Mouse (Mus musculus): ENCODE data around the gene Hrk.

DNA sequence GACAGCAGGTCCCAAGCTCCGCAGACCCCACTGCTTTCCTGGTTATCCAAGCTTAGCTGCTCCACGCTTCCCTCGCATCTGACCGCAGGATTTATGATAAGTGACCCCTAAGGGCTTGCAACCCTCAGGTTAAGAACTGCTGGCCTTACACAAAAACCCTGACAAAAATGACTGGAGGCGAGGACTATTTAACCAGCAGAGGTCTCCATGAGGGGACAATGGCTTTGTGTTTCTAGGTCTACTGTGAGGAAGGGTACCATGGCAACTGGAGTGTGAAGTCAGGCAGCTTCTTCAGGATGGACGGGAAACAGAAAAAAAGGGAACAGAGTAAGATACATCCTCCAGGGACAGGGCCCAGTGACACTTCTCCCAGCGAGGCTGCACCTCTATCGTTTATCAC is 41.4 kb downstream of the Hrk start:
- TF ChIP-seq JUN (IDR thresholded peaks at IDR 0.05; ENCODE audit: insufficient read depth, low read depth, low read length) (no peak), MAFK (IDR thresholded peaks at IDR 0.05; ENCODE audit: insufficient replicate concordance, low read length) (no peak), BHLHE40 (IDR thresholded peaks at IDR 0.05; ENCODE audit: low read depth, low read length) (no peak), ZC3H11A (IDR thresholded peaks at IDR 0.05; ENCODE audit: low read depth, low read length) (no peak), POLR2A (IDR thresholded peaks at IDR 0.05; ENCODE audit: low read depth, low read length) (no peak), CTCF (conservative IDR thresholded peaks at IDR 0.05 in 1 of 2, IDR thresholded peaks at IDR 0.05 in 1 of 2; ENCODE audit: low read depth in 2 of 2, low read length in 2 of 2) (no peak), RAD21 (IDR thresholded peaks at IDR 0.05; ENCODE audit: low read depth, low read length) (no peak), GABPA (IDR thresholded peaks at IDR 0.05; ENCODE audit: insufficient replicate concordance, low read depth, low read length) (no peak), RCOR1 (conservative IDR thresholded peaks at IDR 0.05; ENCODE audit: low read depth, low read length) (no peak)
